Mouse (Mus musculus) urinary bladder, postnatal 14 days (tissue): Measurements from ENCODE around the gene Olfr777.
"Not testable (repeated sequence)": the region's sequence is repeated elsewhere in the genome, so short reads cannot be mapped to it uniquely, and the experiment has no call there.

Experiments used
- DNase-seq: peaks from one replicate; pipeline ENCODE4 v3.0.0; 2021; ENCODE audit warnings: low spot score

The Olfr777 gene

GRCm38 (mm10) chr10:129271081-129271535, at the start of gene Olfr777:
Olfr777 (minus strand) TSS chr10:129271485.
- no peak for DNase-seq

GRCm38 (mm10) chr10:129317817-129318216, 46.5 kb upstream of the Olfr777 start, which contains the start of gene Olfr780:
Olfr780 (plus strand) TSS chr10:129318117.
- no peak for DNase-seq

- DNase-seq: not testable (repeated sequence)
Measured at GRCm38 (mm10) chr10:129313521-129313920, 42.2 kb upstream of the Olfr777 start.

- not testable (repeated sequence) for DNase-seq
Measured at GRCm38 (mm10) chr10:129312973-129313372, 41.7 kb upstream of the Olfr777 start.

GRCm38 (mm10) chr10:129258827-129259226, 12.5 kb downstream of the Olfr777 start, which contains the start of gene Olfr776:
Olfr776 (plus strand) TSS chr10:129259127.
- DNase-seq: no peak

- no peak for DNase-seq
Measured at GRCm38 (mm10) chr10:129248112-129248511, 23.2 kb downstream of the Olfr777 start, which contains the start of gene Olfr775. Olfr775 (plus strand) TSS chr10:129248412.

- no peak for DNase-seq
Measured at GRCm38 (mm10) chr10:129235904-129236303, 35.4 kb downstream of the Olfr777 start, which contains the start of gene Olfr774. Olfr774 (plus strand) TSS chr10:129236204.

GRCm38 (mm10) chr10:129230737-129231136, 40.5 kb downstream of the Olfr777 start:
- DNase-seq: no peak
